Mouse (Mus musculus) small intestine, adult 2 months (tissue): Measurements from ENCODE around the gene Akip1.

Experiments
- CTCF ChIP-seq: fragments of 200-500 bp; IDR thresholded peaks from 2 replicates; pipeline ENCODE4 v1.5.1; 2012; ENCODE audit warnings: low read depth, mild to moderate bottlenecking, control low read depth, inconsistent platforms, low read length, moderate library complexity, mixed read lengths; ENCODE audit not compliant: insufficient replicate concordance, insufficient read length; ENCODE audit errors: extremely low read depth
- POLR2A ChIP-seq: fragments of 200-500 bp; IDR thresholded peaks from 2 replicates; pipeline ENCODE4 v1.6.1; 2012; ENCODE audit warnings: low read depth, mild to moderate bottlenecking, control low read depth, inconsistent platforms, low read length, moderate library complexity

GRCm38 (mm10) chr7:109702721-109703120, 769 bp upstream of the Akip1 start:
- TF ChIP-seq POLR2A (no peak), CTCF (no peak)
